Mouse (Mus musculus): ENCODE results near the gene Acoxl.

- TF ChIP-seq CTCF (IDR thresholded peaks at IDR 0.05) (no peak), POLR2A (IDR thresholded peaks at IDR 0.05; ENCODE audit: insufficient read depth, low read depth, low read length) (no peak)
Measured at GRCm38 (mm10) chr2:127978601-127979230, 140.0 kb downstream of the Acoxl start.

Measured in heart, adult 2 months (tissue).